Mouse (Mus musculus) heart, postnatal 0 days (tissue): ENCODE measurements at regions not wholly inside any gene's neighbourhood (a gene's known extent, or its start where the extent isn't known, plus 50 kb on each side); places are given as distances from the start of the nearest gene placed in this dataset.

Experiments used
- ATAC-seq: fragments of 200-750 bp; cut with Nextera tagmentation; 2 replicates; pipeline ENCODE4 v1.8.0; 2017; ENCODE audit warnings: low read depth, moderate number of reproducible peaks, moderate library complexity; ENCODE audit not compliant: insufficient read depth
- DNase-seq: peaks from one replicate; pipeline ENCODE4 v3.0.0-alpha.2; 2016; ENCODE audit warnings: low spot score
- H3K27ac ChIP-seq: fragments of 300-500 bp; sonication (generic); 2 replicates; pipeline ENCODE4 v1.5.1; 2014; ENCODE audit warnings: low read depth, mild to moderate bottlenecking
- H3K27me3 ChIP-seq: fragments of 300-500 bp; sonication (generic); 2 replicates; pipeline ENCODE4 v1.6.1; 2014; ENCODE audit warnings: low read length, mixed read lengths; ENCODE audit not compliant: control insufficient read depth, insufficient read depth
- H3K36me3 ChIP-seq: fragments of 300-500 bp; sonication (generic); replicated peaks from 2 replicates; pipeline ENCODE4 v1.6.1; 2014; ENCODE audit warnings: low read length, mixed read lengths; ENCODE audit not compliant: control insufficient read depth, insufficient read depth
- H3K4me1 ChIP-seq: fragments of 300-500 bp; sonication (generic); 2 replicates; pipeline ENCODE4 v1.6.1; 2014; ENCODE audit warnings: antibody characterized with exemption; ENCODE audit not compliant: control insufficient read depth, insufficient read depth
- H3K4me2 ChIP-seq: fragments of 300-500 bp; sonication (generic); 2 replicates; pipeline ENCODE4 v1.6.1; 2014; ENCODE audit warnings: low read depth, mild to moderate bottlenecking, low read length, moderate library complexity
- H3K4me3 ChIP-seq: fragments of 300-500 bp; sonication (generic); 2 replicates; pipeline ENCODE4 v1.5.1; 2014; ENCODE audit warnings: low read depth, low read length
- H3K9ac ChIP-seq: fragments of 300-500 bp; sonication (generic); replicated peaks from 2 replicates; pipeline ENCODE4 v1.6.1; 2014; ENCODE audit warnings: low read depth, low read length, mixed read lengths
- H3K9me3 ChIP-seq: fragments of 300-500 bp; sonication (generic); replicated peaks from 2 replicates; pipeline ENCODE4 v1.6.1; 2016; ENCODE audit warnings: low read length; ENCODE audit not compliant: control insufficient read depth
- CTCF ChIP-seq: IDR thresholded peaks from 2 replicates; pipeline ENCODE4 v1.5.1; 2016; ENCODE audit warnings: antibody characterized with exemption, control low read depth, low read depth
- EP300 ChIP-seq: IDR thresholded peaks from 2 replicates; pipeline ENCODE4 v1.6.1; 2016; ENCODE audit warnings: antibody characterized with exemption, low read depth
- WGBS: fragments of 180-500 bp; shearing (Covaris S2); extraction: QIAGEN DNeasy Blood & Tissue Kit; methylation state at CpG from one replicate; pipeline ENCODE4 v1.1.7; 2014; 5-methylcytosine and 5-hydroxymethylcytosine counted together

DNA sequence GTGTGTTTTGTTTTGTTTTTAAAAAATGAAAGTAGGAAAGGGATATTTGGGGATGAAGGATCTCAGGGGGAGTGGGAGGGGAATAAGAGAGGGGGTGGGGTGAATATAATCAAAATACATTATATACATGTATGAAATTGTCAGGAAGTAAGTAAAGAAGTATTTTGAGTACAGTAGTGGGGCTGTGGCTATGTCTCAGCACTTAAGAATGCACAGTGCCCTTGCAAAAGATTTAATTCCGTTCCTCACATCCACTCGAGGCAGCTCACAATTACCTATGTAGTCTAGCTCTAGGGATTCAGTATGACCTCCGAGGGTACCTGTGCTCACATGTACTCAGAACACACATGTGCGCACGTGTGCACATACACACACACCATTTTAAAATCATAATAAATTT is 50.4 kb upstream of the Dock1 start:
- ATAC-seq (no peak), DNase-seq (no peak)
- H3K9ac ChIP-seq = no peak overlapping the region
- H3K36me3 ChIP-seq = no peaks in the 10 kb centered on the region
- H3K27ac ChIP-seq = no peak overlapping the region
- H3K27me3 ChIP-seq = no peaks in the 10 kb centered on the region
- no peaks in the 10 kb centered on the region for H3K4me1 ChIP-seq
- H3K9me3 ChIP-seq = no peaks in the 10 kb centered on the region
- TF ChIP-seq EP300 (no peak), CTCF (no peak)
- no peak overlapping the region for H3K4me3 ChIP-seq
- 74% methylated on average over 5 of the region's 5 CpGs for WGBS
- no peak overlapping the region for H3K4me2 ChIP-seq
